ENCODE assay signal across 14 mouse cellular contexts in the genomic region with DNA sequence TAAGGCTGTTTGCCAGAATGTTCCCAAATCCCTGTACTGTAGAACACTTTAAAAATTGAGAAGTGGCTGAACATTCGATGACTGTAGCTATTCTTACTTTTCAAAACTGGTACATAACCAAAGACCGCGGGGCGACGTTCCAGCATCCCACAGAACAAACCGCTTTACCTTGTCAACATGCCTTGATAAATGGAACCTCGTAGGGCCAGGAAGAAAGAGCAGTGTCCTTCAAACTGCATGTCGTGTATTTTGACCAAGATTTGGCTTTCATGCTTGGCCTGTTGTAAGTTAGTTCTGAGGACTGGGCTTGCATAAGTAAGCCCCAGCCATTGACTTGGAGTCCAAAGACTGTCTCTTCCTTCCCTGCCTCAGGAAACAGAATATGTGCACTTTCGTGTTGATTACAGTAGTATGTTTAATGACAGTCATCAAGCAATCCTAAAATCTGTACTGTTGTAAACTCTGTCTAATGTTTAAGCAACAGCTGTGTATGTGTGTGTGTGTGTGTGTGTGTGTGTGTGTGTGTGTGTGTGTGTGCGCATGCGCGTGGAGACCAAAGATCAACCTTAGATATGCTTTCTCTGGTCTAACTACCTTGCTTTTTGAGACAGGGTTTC. TPM values are rescaled to one million over a fixed set of nuclear protein-coding genes. Genes with fewer than 3 reads are reported as not detected.
DNase-seq lines count a peak whose midpoint lies in the region; ATAC-seq and TF ChIP-seq lines count a peak whose summit lies in the region.
"Had no signal": no experiment of that assay in that cellular context is flagged by ENCODE, and none has a peak within 500 bp of the region (broad histone marks: within the 10 kb centered on the region; RNA-seq: fewer than 3 reads in every experiment).

No protein-coding gene starts in this region.

- TF ChIP-seq CTCF in left cerebral cortex, adult 2 months (IDR thresholded peaks at IDR 0.05), result no peak

- no peaks in the 10 kb centered on the region for H3K36me3 ChIP-seq in heart, embryonic 14.5 days (ENCODE audit: control insufficient read depth, insufficient read depth, low read length)
- no peaks in the 10 kb centered on the region for H3K36me3 ChIP-seq in intestine, embryonic 16.5 days (ENCODE audit: control insufficient read depth, insufficient read depth, low read length)
- H3K36me3 ChIP-seq: hindbrain, embryonic 12.5 days; midbrain, embryonic 15.5 days had no signal

- H3K27ac ChIP-seq in heart, embryonic 14.5 days (replicated peaks in 1 of 2; ENCODE audit: control insufficient read depth in 1 of 2, insufficient read depth in 1 of 2, low read depth in 2 of 2, low read length in 2 of 2), result peak overlapping the region; percentile 9 to 37; a peak in 1 of 4 replicates
- peak overlapping the region; percentile 4; the same call in 1 of the 2 replicates for H3K27ac ChIP-seq in left cerebral cortex, adult 2 months
- H3K27ac ChIP-seq in intestine, embryonic 16.5 days (ENCODE audit: low read length), result peak overlapping the region; percentile 71
- H3K27ac ChIP-seq: hindbrain, embryonic 12.5 days; macrophage; midbrain, embryonic 15.5 days had no signal

- no peak overlapping the region for H3K4me2 ChIP-seq in heart, embryonic 14.5 days (ENCODE audit: low read length)
- H3K4me2 ChIP-seq in intestine, embryonic 16.5 days (ENCODE audit: low read depth, low read length), result no peak overlapping the region
- H3K4me2 ChIP-seq: hindbrain, embryonic 12.5 days; midbrain, embryonic 15.5 days had no signal

- intact Hi-C loops in left cerebral cortex, adult 2 months (cut with DNase I), result no loop called here
- intact Hi-C loops in gastrocnemius, postnatal 14 days (cut with DNase I; ENCODE audit: low total_unique reads), result no loop called here

- 63% methylated on average over 12 of the region's 12 CpGs for WGBS in heart, embryonic 14.5 days
- WGBS in intestine, embryonic 16.5 days, result 66% methylated on average over 12 of the region's 12 CpGs

- no peaks in the 10 kb centered on the region for H3K9me3 ChIP-seq in heart, embryonic 14.5 days (ENCODE audit: control insufficient read depth, low read length)
- no peaks in the 10 kb centered on the region for H3K9me3 ChIP-seq in intestine, embryonic 16.5 days (ENCODE audit: control insufficient read depth, low read length)
- H3K9me3 ChIP-seq: hindbrain, embryonic 12.5 days; midbrain, embryonic 15.5 days had no signal

- no peak overlapping the region for H3K9ac ChIP-seq in heart, embryonic 14.5 days (ENCODE audit: low read length)
- H3K9ac ChIP-seq in intestine, embryonic 16.5 days (ENCODE audit: low read depth, low read length), result no peak overlapping the region
- H3K9ac ChIP-seq: hindbrain, embryonic 12.5 days; midbrain, embryonic 15.5 days had no signal

- H3K4me3 ChIP-seq in heart, embryonic 14.5 days (ENCODE audit: control insufficient read depth in 1 of 2, insufficient read depth in 1 of 2, low read depth in 1 of 2, low read length in 2 of 2), result no peak overlapping the region
- no peak overlapping the region for H3K4me3 ChIP-seq in left cerebral cortex, adult 2 months
- H3K4me3 ChIP-seq in intestine, embryonic 16.5 days (ENCODE audit: low read length), result no peak overlapping the region
- H3K4me3 ChIP-seq: erythroblast, embryonic 14.5 days; heart, adult 2 months; hindbrain, embryonic 12.5 days; midbrain, embryonic 15.5 days had no signal

- no peaks in the 10 kb centered on the region for H3K27me3 ChIP-seq in heart, embryonic 14.5 days (ENCODE audit: control insufficient read depth, insufficient read depth, low read length)
- H3K27me3 ChIP-seq in intestine, embryonic 16.5 days (replicated peaks; ENCODE audit: control insufficient read depth, insufficient read depth, low read length), result no peaks in the 10 kb centered on the region
- H3K27me3 ChIP-seq: hindbrain, embryonic 12.5 days; midbrain, embryonic 15.5 days had no signal

- ATAC-seq in heart, embryonic 14.5 days (ENCODE audit: insufficient number of reproducible peaks, insufficient read depth, low FRiP score, low read depth), result no peak
- peak; percentile 67 for ATAC-seq in intestine, embryonic 16.5 days
- ATAC-seq: midbrain, embryonic 15.5 days had no signal

- DNase-seq in heart, adult 18-20 months, result no peak
- DNase-seq in left cerebral cortex, adult 2 months (ENCODE audit: extremely low spot score in 1 of 2, low spot score in 2 of 2), result peak in 1 of 2 experiments; percentile 8
- DNase-seq in left cerebral cortex, adult 11 months (ENCODE audit: low spot score), result no peak
- peak; percentile 58 for DNase-seq in adrenal gland, postnatal 10 days
- no peak for DNase-seq in testis, postnatal 10 days (ENCODE audit: low spot score)
- no peak for DNase-seq in gastrocnemius, postnatal 14 days
- DNase-seq: heart, adult 2 months; spleen, adult 18-20 months had no signal

- H3K4me1 ChIP-seq in heart, embryonic 14.5 days (ENCODE audit: control insufficient read depth in 2 of 2, insufficient read depth in 2 of 2, low read length in 2 of 2), result peaks cover 24 to 56% of the 10 kb centered on the region in 2 experiments
- peaks cover 42% of the 10 kb centered on the region for H3K4me1 ChIP-seq in intestine, embryonic 16.5 days (ENCODE audit: control insufficient read depth, insufficient read depth, low read length)

RNA-seq across cellular contexts. Expression of a gene that starts 14.4 kb away (rescaled TPM):
- polyA plus RNA-seq in heart, embryonic 14.5 days (2014; fragmentation: Nextera tagmentation; extraction: Ambion mirVana), result 10.2 and 10.4 TPM in 2 replicates
- total RNA-seq in heart, adult 18-20 months (2021), result 10 to 100 TPM; 10.6 to 12.8 TPM
- total RNA-seq in left cerebral cortex, adult 2 months (2021), result 10 to 100 TPM; 33.9 to 37.5 TPM
- 10 to 100 TPM; 28.8 to 30.7 TPM for total RNA-seq in adrenal gland, postnatal 10 days (2021)
- polyA plus RNA-seq in intestine, embryonic 16.5 days (2015; fragmentation: Nextera tagmentation; extraction: Ambion mirVana), result 17.6 and 18.8 TPM in 2 replicates
- total RNA-seq in gastrocnemius, postnatal 14 days (2021), result 10 to 100 TPM in 1 of 2 experiments, 1 to 10 TPM in 1; 8.2 to 10.0 TPM

Comparison
In these comparisons a context has a peak if more than half of its experiments do, and no peak if none do; other contexts are left out.
1. H3K27ac ChIP-seq: peak in every context shown above with its lines; median percentile 71 in intestine, embryonic 16.5 days; 23 in heart, embryonic 14.5 days; 4 in left cerebral cortex, adult 2 months.